Mouse (Mus musculus) testis, postnatal 10 days (tissue): ENCODE results near the gene Psmd12.

Source experiments
- DNase-seq: peaks from one replicate; pipeline ENCODE4 v3.0.0; 2021; ENCODE audit warnings: low spot score

Gene Psmd12

GRCm38 (mm10) chr11:107510362-107511269 lies 31.3 kb downstream of the Psmd12 start:
- DNase-seq, result peak; percentile 64

- peak; percentile 87 for DNase-seq
Measured at GRCm38 (mm10) chr11:107511954-107512353, 32.7 kb downstream of the Psmd12 start.

GRCm38 (mm10) chr11:107513047-107513446 lies 33.8 kb downstream of the Psmd12 start:
- peak; percentile 53 for DNase-seq

- DNase-seq, result no peak
Measured at GRCm38 (mm10) chr11:107516387-107516786, 37.1 kb downstream of the Psmd12 start.

GRCm38 (mm10) chr11:107518645-107519429 lies 39.6 kb downstream of the Psmd12 start:
- DNase-seq, result peak; percentile 36

- DNase-seq, result peak; percentile 67
Measured at GRCm38 (mm10) chr11:107521153-107521552, 41.9 kb downstream of the Psmd12 start.

- no peak for DNase-seq
Measured at GRCm38 (mm10) chr11:107524966-107525365, 45.7 kb downstream of the Psmd12 start.

- DNase-seq, result no peak
Measured at GRCm38 (mm10) chr11:107527632-107528031, 48.3 kb downstream of the Psmd12 start.

- DNase-seq, result no peak
Measured at GRCm38 (mm10) chr11:107529320-107529719, 50.0 kb downstream of the Psmd12 start.

- DNase-seq, result no peak
Measured at GRCm38 (mm10) chr11:107531445-107531844, 52.2 kb downstream of the Psmd12 start.

GRCm38 (mm10) chr11:107532271-107532670 lies 53.0 kb downstream of the Psmd12 start:
- no peak for DNase-seq

GRCm38 (mm10) chr11:107538994-107539393 lies 59.7 kb downstream of the Psmd12 start:
- no peak for DNase-seq

- DNase-seq, result no peak
Measured at GRCm38 (mm10) chr11:107540339-107540738, 61.1 kb downstream of the Psmd12 start.

GRCm38 (mm10) chr11:107545747-107546476 lies 66.6 kb downstream of the Psmd12 start:
- no peak for DNase-seq

GRCm38 (mm10) chr11:107546667-107547301 lies 67.5 kb downstream of the Psmd12 start:
- DNase-seq, result peak; percentile 65

GRCm38 (mm10) chr11:107547351-107548203 lies 68.3 kb downstream of the Psmd12 start, which contains the start of gene Helz:
TSS of gene Helz (plus strand) at chr11:107547930.
- DNase-seq, result peak; percentile 81

- DNase-seq, result peak; percentile 72
Measured at GRCm38 (mm10) chr11:107548204-107548975, 69.1 kb downstream of the Psmd12 start.
